Mouse (Mus musculus): ENCODE results near the gene Erbb4. TPM values are rescaled to one million over a fixed set of nuclear protein-coding genes. Genes with fewer than 3 reads are reported as not detected.

The Erbb4 gene
- total RNA-seq (2021), result 10 to 100 TPM; 40.5 TPM
- long read RNA-seq, experiment 1, partial matches to known transcripts, result 1 of 2 reads
- long read RNA-seq, experiment 1, other reads (novel, unspliced or antisense), result 1 of 2 reads
- long read RNA-seq, experiment 2, result 0 reads

- DNase-seq (ENCODE audit: low spot score in 2 of 2), result peak in 1 of 2 experiments; percentile 10
Measured at GRCm38 (mm10) chr1:69107485-69108158, at the start of gene Erbb4. Erbb4 (minus strand) TSS chr1:69108059.

- peak in 1 of 2 experiments; percentile 23 for DNase-seq (ENCODE audit: low spot score in 2 of 2)
Measured at GRCm38 (mm10) chr1:69157346-69157745, 49.5 kb upstream of the Erbb4 start.

- no peak for DNase-seq (ENCODE audit: low spot score in 2 of 2)
Measured at GRCm38 (mm10) chr1:69141341-69141740, 33.5 kb upstream of the Erbb4 start.

GRCm38 (mm10) chr1:69139519-69139868 is 31.6 kb upstream of the Erbb4 start:
- no peak for DNase-seq (ENCODE audit: low spot score in 2 of 2)

GRCm38 (mm10) chr1:69138856-69139518 is 31.1 kb upstream of the Erbb4 start:
- peak; percentile 24 to 81 for DNase-seq (ENCODE audit: low spot score in 2 of 2)

GRCm38 (mm10) chr1:69124147-69124848 is 16.4 kb upstream of the Erbb4 start:
- DNase-seq (ENCODE audit: low spot score in 2 of 2), result peak in 1 of 2 experiments; percentile 19

- peak in 1 of 2 experiments; percentile 16 for DNase-seq (ENCODE audit: low spot score in 2 of 2)
Measured at GRCm38 (mm10) chr1:69118249-69118938, 10.5 kb upstream of the Erbb4 start.

- DNase-seq (ENCODE audit: low spot score in 2 of 2), result peak; percentile 11 to 26
Measured at GRCm38 (mm10) chr1:69108159-69108925, 483 bp upstream of the Erbb4 start.

- DNase-seq (ENCODE audit: low spot score in 2 of 2), result peak; percentile 17 to 31
Measured at GRCm38 (mm10) chr1:69106937-69107461, 860 bp downstream of the Erbb4 start.

GRCm38 (mm10) chr1:69106322-69106761 is 1.5 kb downstream of the Erbb4 start:
- DNase-seq (ENCODE audit: low spot score in 2 of 2), result peak in 1 of 2 experiments; percentile 12

- DNase-seq (ENCODE audit: low spot score in 2 of 2), result peak; percentile 19 to 31
Measured at GRCm38 (mm10) chr1:69105493-69106321, 2.2 kb downstream of the Erbb4 start.

GRCm38 (mm10) chr1:69105096-69105492 is 2.8 kb downstream of the Erbb4 start:
- DNase-seq (ENCODE audit: low spot score in 2 of 2), result no peak

- no peak for DNase-seq (ENCODE audit: low spot score in 2 of 2)
Measured at GRCm38 (mm10) chr1:69103211-69103706, 4.6 kb downstream of the Erbb4 start.

- no peak for DNase-seq (ENCODE audit: low spot score in 2 of 2)
Measured at GRCm38 (mm10) chr1:69101670-69102069, 6.2 kb downstream of the Erbb4 start.

GRCm38 (mm10) chr1:69093052-69093451 is 14.8 kb downstream of the Erbb4 start:
- DNase-seq (ENCODE audit: low spot score in 2 of 2), result no peak

- DNase-seq (ENCODE audit: low spot score in 2 of 2), result no peak
Measured at GRCm38 (mm10) chr1:69089331-69089730, 18.5 kb downstream of the Erbb4 start.

GRCm38 (mm10) chr1:69085753-69086152 is 22.1 kb downstream of the Erbb4 start:
- DNase-seq (ENCODE audit: low spot score in 2 of 2), result no peak

- DNase-seq (ENCODE audit: low spot score in 2 of 2), result no peak
Measured at GRCm38 (mm10) chr1:69048918-69049317, 58.9 kb downstream of the Erbb4 start.
